Mouse (Mus musculus) small intestine, adult 2 months (tissue): ENCODE measurements at regions not wholly inside any gene's neighbourhood (a gene's known extent, or its start where the extent isn't known, plus 50 kb on each side); places are given as distances from the start of the nearest gene placed in this dataset.

ENCODE experiments used
- CTCF ChIP-seq: fragments of 200-500 bp; IDR thresholded peaks from 2 replicates; pipeline ENCODE4 v1.5.1; 2012; ENCODE audit warnings: low read depth, mild to moderate bottlenecking, control low read depth, inconsistent platforms, low read length, moderate library complexity, mixed read lengths; ENCODE audit not compliant: insufficient replicate concordance, insufficient read length; ENCODE audit errors: extremely low read depth
- POLR2A ChIP-seq: fragments of 200-500 bp; IDR thresholded peaks from 2 replicates; pipeline ENCODE4 v1.6.1; 2012; ENCODE audit warnings: low read depth, mild to moderate bottlenecking, control low read depth, inconsistent platforms, low read length, moderate library complexity

DNA sequence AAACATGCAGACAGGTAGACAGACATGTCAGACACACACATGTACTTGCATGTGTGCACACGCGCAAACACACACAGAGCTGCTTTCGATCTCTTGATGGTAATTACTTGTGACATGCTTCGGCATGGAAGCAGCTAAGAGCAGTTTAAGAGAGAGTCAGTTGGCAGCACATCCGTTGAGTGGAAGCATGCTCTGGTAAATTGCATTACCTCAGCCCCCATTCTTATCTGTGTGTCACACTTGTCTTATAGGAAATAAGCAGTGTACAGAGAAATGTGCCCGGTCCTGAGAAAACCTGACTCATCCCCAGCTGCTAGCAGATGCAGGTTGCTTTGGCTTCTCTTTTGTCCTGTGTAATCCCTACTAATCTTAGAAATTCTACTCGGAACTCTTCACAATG, 80.0 kb upstream of the Tmem150c start:
- TF ChIP-seq CTCF (no peak), POLR2A (no peak)
